12 mouse cellular contexts compared by ENCODE assay signal in genomic region chr15:98513676-98514075, GRCm38 (mm10). TPM values are rescaled to one million over a fixed set of nuclear protein-coding genes. Genes with fewer than 3 reads are reported as not detected.
"Had no signal": no experiment of that assay in that cellular context is flagged by ENCODE, and none has a peak within 500 bp of the region (broad histone marks: within the 10 kb centered on the region; RNA-seq: fewer than 3 reads in every experiment).

No protein-coding gene starts in this region.

RNA-seq across cellular contexts. Expression of gene Olfr279, which starts 21.5 kb away (rescaled TPM):
- total RNA-seq: layer of hippocampus, adult 2 months; layer of hippocampus, postnatal 10 days; left cerebral cortex, postnatal 36 days; monocyte, adult 5-6 weeks had no signal
- polyA plus RNA-seq: kidney, embryonic 14.5 days; limb, embryonic 12.5 days; liver, embryonic 13.5 days; midbrain, embryonic 11.5 days; midbrain, embryonic 15.5 days; neural tube, embryonic 13.5 days; stomach, embryonic 15.5 days had no signal

RNA-seq across cellular contexts. Expression of gene Lalba, which starts 31.2 kb away (rescaled TPM):
- total RNA-seq: layer of hippocampus, adult 2 months; layer of hippocampus, postnatal 10 days; left cerebral cortex, postnatal 36 days; monocyte, adult 5-6 weeks had no signal
- polyA plus RNA-seq: liver, embryonic 13.5 days; midbrain, embryonic 11.5 days; midbrain, embryonic 15.5 days; neural tube, embryonic 13.5 days; stomach, embryonic 15.5 days; testis, adult 2 months had no signal

RNA-seq across cellular contexts. Expression of gene OR5BS1P, which starts 44.0 kb away (rescaled TPM):
- total RNA-seq: layer of hippocampus, adult 2 months; layer of hippocampus, postnatal 10 days; left cerebral cortex, postnatal 36 days; monocyte, adult 5-6 weeks had no signal
- polyA plus RNA-seq: kidney, embryonic 14.5 days; limb, embryonic 12.5 days; liver, embryonic 13.5 days; midbrain, embryonic 11.5 days; midbrain, embryonic 15.5 days; neural tube, embryonic 13.5 days; stomach, embryonic 15.5 days; testis, adult 2 months had no signal
